Mouse (Mus musculus) ES-E14 (cell line): ENCODE measurements around the gene Mme.

Experiments used
- MAFK ChIP-seq: IDR thresholded peaks from 2 replicates; pipeline ENCODE4 v1.6.1; 2014; ENCODE audit warnings: mild to moderate bottlenecking, low read depth, low read length, inconsistent platforms; ENCODE audit not compliant: insufficient read depth
- ZC3H11A ChIP-seq: IDR thresholded peaks from 2 replicates; pipeline ENCODE4 v1.6.1; 2012; ENCODE audit warnings: low read depth, mild to moderate bottlenecking, inconsistent platforms, low read length, borderline replicate concordance

- TF ChIP-seq ZC3H11A (no peak), MAFK (no peak)
These were observed 103.7 kb downstream of the Mme start for GRCm38 (mm10) chr3:63344998-63345397.
